Mouse (Mus musculus): ENCODE measurements around the gene Zbtb7b.
A peak's percentile ranks its signal among the peaks of the same experiment; 100 is the strongest.

Gene Zbtb7b

GRCm38 (mm10) chr3:89388901-89389740 lies 5.5 kb downstream of the Zbtb7b start:
- no peak for DNase-seq (ENCODE audit: low spot score)

DNA sequence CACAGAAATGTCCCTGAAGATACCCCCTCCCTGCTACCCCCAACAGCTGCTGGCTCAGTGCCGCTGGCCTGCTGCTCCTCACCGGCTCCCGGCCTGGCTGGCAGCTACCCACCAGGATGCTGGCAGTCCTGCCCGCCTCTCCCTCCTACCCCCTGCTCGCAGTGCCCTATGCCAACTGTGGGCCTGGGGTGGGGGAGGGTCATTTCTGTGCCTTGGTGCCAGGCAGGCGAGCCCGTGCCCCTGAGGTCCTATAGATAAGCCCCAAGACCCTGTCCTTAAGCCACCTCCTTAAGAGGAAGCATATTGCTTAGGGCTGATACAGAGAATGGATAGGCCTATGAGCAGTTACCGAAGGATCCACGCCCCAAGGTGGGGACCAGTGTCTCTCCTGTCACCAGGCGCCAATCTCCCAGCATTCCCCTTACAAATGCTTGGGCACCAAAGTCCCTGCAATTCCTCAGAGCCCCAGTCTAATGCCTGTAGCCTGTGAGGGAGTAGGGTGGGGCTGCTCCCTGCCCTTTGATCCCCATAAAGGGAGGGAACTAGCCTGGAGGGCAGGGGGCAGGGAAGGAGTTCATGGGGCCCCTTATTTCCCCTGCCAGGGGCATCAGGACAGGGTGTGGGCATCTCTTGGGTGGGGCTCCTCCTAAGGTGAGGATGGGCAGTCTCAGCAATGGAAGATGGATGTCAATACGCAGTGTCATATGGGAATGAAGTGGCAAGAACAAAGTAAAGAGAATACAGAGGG lies 6.3 kb downstream of the Zbtb7b start:
- DNase-seq (ENCODE audit: low spot score): peak; percentile 55

DNA sequence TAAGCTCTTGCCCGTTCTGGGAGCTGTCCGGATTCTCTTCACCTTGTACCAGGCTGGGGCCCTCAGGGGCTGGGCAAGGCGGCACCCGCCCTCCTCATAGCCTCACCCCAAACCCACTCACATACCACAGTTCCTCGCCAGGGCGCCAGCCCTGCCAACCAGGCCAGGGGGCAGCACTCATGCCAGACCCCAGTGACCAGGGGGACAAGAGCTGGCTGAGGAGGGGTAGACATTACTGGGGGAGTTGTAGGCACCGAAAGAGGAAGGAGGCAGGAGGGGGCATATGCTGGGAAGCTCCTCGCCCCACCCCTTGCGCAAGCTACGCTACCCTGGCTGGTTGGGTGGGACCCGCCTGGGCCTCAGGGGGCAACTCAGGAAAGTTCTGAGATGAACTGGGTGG lies 6.9 kb downstream of the Zbtb7b start:
- DNase-seq (ENCODE audit: low spot score): no peak

- no peak for DNase-seq (ENCODE audit: low spot score)
These were observed 7.8 kb downstream of the Zbtb7b start for GRCm38 (mm10) chr3:89386438-89387420.

GRCm38 (mm10) chr3:89385451-89385850 lies 9.1 kb downstream of the Zbtb7b start:
- no peak for DNase-seq (ENCODE audit: low spot score)

GRCm38 (mm10) chr3:89384331-89385076 lies 10.1 kb downstream of the Zbtb7b start:
- peak; percentile 76 for DNase-seq (ENCODE audit: low spot score)

DNA sequence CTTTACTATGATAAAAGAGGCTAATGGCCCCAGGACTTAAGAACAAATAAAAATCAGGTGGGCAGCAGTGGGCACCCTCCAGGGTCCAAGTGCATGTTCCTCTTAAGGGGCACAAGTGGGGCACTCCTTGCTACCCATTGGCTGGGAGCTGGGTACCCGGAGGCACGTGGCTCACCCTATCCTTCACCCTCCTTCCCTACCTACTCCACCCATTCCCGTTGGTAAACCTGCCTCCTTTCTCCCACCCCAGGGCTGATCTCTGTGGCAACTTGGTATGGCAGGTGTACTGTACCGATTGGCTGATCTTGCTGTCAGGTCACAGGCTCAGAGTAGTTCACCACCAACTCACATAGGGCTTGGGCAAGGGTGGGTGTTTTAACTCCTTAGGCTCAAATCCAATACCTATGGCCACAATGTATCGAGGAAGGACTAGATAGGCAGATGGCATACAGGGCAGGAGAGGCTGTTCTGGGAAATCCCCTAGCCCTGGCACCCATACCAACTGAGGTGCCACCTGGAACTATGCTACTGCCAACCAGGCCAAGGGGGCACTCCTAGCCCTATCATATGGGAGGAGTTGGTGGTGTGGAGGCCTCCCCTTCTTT lies 10.8 kb downstream of the Zbtb7b start:
- no peak for DNase-seq (ENCODE audit: low spot score)

GRCm38 (mm10) chr3:89382950-89383349 lies 11.6 kb downstream of the Zbtb7b start:
- DNase-seq (ENCODE audit: low spot score): no peak

DNA sequence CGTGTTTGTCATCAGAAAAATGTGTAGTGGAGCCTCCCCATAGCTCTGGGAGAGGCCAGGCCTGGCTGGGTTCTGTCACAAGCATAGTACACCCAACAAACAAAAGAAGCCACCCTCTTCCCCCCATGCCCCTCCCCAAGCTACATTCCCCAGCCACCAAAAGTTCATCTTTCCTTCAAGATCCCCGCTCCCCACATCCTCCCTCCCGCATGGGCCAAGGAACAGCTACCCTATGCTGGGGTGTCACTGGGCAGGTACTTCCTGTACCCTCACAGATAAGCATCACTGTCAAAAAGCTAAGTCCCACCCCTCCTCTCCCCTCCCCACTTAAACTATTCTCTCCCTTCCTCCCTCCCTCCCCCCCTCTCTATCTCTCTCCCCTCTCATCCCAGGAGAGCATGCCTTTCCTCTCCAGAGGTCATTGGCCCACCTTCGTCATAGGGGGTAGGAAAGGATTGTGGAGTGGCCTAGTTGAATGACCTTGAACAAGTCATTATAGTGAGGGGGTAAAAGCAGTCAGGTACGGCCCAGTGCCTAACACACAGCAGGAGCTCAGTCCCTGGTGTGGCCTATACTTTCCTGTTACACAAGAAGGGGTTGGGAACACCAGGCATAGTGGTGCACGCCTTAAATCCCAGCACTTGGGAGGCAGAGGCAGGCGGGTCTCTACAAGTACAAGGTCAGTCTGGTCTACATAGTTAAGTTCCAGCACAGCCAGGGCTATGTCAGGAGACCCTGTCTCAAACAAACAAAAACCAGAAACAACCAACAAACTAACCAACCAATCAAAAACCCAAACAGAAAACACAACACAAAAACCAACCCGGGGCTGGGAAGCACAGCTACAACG lies 12.3 kb downstream of the Zbtb7b start:
- no peak for DNase-seq (ENCODE audit: low spot score)

DNA sequence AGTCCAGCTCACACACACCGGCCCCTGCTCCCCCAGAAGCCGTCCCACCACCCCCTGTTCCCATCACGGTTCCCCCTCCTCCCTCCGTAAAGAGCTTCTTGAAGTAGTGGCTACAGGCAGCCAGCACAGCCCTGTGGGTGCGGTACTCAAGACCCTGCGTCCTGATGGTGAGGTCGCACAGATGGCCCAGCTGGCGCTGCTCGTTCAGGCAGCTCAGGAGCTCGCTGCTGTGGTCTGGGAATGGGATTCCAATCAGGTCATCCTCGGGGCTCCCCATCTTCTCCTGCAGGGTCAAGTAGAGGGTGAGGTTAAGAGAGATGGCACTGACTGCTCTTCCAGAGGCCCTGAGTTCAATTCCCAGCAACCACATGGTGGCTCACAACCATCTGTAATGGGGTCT lies 13.3 kb downstream of the Zbtb7b start:
- no peak for DNase-seq (ENCODE audit: low spot score)

DNA sequence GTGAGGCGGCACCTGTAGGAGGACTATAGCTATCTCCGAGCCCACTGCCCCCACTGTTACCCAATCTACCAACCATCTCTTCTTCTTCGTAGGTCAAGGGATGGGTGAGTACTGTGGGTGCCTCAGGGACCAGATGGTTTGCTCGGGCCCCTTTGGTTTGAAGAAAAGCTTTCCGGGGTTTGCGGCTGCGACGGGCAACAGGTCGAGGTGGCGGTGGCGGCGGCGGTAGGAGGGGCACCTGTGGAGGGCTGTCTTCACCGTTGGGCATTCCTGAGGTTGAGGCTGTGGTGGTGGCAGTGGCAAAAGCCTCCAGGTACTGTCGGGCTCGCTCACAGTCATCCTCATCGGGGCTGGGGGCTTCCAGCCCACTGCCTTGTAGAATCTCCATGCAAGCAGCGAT lies 13.9 kb downstream of the Zbtb7b start:
- no peak for DNase-seq (ENCODE audit: low spot score)

DNA sequence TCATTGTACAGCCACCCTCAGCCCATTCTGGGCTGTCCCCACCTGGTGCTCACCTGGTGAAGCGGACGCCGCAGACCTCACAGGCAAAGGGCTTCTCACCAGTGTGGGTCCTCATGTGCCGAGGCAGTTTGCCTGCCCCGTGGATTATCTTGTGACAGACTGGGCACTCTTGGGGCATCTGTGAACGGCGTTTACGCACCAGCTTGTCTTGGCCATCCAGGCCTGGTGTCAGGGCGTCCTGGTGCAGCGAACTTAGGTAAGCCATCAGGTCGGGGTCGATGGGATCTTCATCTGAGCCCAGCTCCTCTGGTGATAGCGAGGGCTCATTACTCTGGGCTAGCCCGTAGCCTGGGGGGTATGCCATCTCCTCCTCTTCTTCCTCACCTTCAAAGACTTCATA lies 14.3 kb downstream of the Zbtb7b start:
- no peak for DNase-seq (ENCODE audit: low spot score)

DNA sequence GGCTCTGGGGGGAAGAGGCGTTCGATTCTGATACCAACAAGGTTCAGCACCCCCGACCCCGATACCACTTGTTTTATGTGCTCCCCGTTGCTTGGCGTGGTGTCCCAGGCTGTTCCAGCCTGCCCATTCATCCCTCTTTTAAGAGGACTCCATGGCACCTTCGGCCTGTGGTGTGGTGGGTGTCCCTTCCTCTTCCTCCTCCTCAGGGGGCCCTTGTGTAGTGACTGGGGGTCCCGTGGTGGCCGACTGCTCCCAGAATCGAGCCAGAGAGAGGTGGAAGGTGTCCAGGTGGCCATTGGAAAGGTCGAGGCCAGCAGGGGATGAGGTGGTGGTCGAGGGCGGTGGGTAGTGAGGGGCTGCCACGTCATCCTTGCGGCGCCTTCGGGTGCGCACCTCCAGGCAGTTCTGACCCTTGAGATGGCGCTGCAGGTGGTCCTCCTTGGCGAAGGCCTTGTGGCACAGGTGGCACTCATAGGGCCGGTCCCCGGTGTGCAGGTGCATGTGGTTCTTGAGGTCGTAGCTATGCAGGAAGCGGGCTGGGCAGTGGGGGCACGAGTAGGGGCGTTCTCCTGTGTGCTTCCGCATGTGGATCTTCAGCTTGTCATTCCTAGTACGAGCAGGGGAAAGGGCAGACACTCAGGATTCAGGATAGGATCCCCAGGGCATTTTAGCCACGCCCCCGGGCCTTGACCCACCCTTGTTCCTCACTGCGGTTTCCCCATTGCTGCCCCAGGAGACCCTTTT lies 15.0 kb downstream of the Zbtb7b start:
- DNase-seq (ENCODE audit: low spot score): no peak

GRCm38 (mm10) chr3:89378394-89379067 lies 16.0 kb downstream of the Zbtb7b start:
- DNase-seq (ENCODE audit: low spot score): peak; percentile 87

DNA sequence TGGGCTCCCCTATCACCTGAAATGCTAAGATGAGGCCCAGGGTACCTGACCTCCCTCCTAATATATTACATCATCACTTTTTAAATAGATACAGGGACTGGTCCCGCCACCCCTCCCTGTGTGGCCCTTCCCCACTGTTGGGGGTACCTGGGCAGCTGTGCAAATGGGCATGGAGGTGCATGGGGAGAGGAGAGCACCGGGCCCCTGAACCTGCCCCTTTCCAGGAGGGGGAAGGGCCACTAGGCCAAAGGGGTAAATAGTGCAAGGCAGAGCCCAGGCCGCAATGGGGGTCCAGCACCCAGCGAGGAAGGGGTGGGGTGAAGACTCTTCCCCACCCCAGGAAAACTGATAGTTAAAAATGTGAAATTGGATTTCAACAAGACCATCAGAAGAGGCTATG lies 16.7 kb downstream of the Zbtb7b start:
- no peak for DNase-seq (ENCODE audit: low spot score)

GRCm38 (mm10) chr3:89373581-89374231 lies 20.9 kb downstream of the Zbtb7b start:
- DNase-seq (ENCODE audit: low spot score): no peak

GRCm38 (mm10) chr3:89367338-89367737 lies 27.2 kb downstream of the Zbtb7b start:
- no peak for DNase-seq (ENCODE audit: low spot score)

Measured in urinary bladder, postnatal 14 days (tissue).